ENCODE assay signal across 24 mouse cellular contexts in genomic region chr16:92960740-92961139, GRCm38 (mm10).
DNase-seq lines count a peak whose midpoint lies in the region; ATAC-seq and TF ChIP-seq lines count a peak whose summit lies in the region.
"Had no signal": no experiment of that assay in that cellular context is flagged by ENCODE, and none has a peak within 500 bp of the region (broad histone marks: within the 10 kb centered on the region; RNA-seq: fewer than 3 reads in every experiment).

No protein-coding gene starts in this region.

- peaks cover 1% of the 10 kb centered on the region for H3K4me1 ChIP-seq in limb, embryonic 14.5 days (ENCODE audit: control insufficient read depth, insufficient read depth, low read length)
- peaks cover 8% of the 10 kb centered on the region for H3K4me1 ChIP-seq in limb, embryonic 10.5 days
- H3K4me1 ChIP-seq: forebrain, embryonic 10.5 days had no signal

- no peak overlapping the region for H3K4me3 ChIP-seq in gastrocnemius, adult 2 months
- H3K4me3 ChIP-seq in limb, embryonic 14.5 days (replicated peaks; ENCODE audit: low read length) = no peak overlapping the region
- no peak overlapping the region for H3K4me3 ChIP-seq in limb, embryonic 10.5 days
- H3K4me3 ChIP-seq: embryonic facial prominence, embryonic 13.5 days; forebrain, embryonic 10.5 days; forebrain, embryonic 13.5 days; heart, embryonic 12.5 days; heart, embryonic 15.5 days had no signal

- ATAC-seq in limb, embryonic 14.5 days (ENCODE audit: low FRiP score, low read depth) = 0 out of 2 replicates have a peak, but pooled peaks have one; percentile 34
- ATAC-seq: CD4-positive, CD25-positive, alpha-beta regulatory T cell, adult 4 months; forebrain, embryonic 13.5 days; forebrain, embryonic 16.5 days; hindbrain, postnatal 0 days; inflammation-experienced regulatory T-cells, adult 6 months had no signal

- DNase-seq in gastrocnemius, adult 2 months = peak; percentile 60
- DNase-seq in gastrocnemius, adult 8-10 months (ENCODE audit: low spot score in 2 of 2) = no peak
- DNase-seq in limb, embryonic 14.5 days (ENCODE audit: low spot score) = no peak
- DNase-seq in limb, embryonic 10.5 days (ENCODE audit: low spot score) = no peak
- DNase-seq in skeletal muscle tissue, adult 2 months (ENCODE audit: low read depth, low spot score) = peak; percentile 42
- DNase-seq in urinary bladder, adult 2 months (ENCODE audit: low spot score) = no peak
- DNase-seq: adrenal gland, postnatal 14 days; cerebellum, adult 11 months; cerebellum, adult 2 months; cerebellum, adult 9-11 months; cerebellum, postnatal 25 days; gastrocnemius, postnatal 14 days; heart, postnatal 10 days; heart, postnatal 4 days had no signal

- no peak for TF ChIP-seq POLR2A in limb, embryonic 14.5 days (IDR thresholded peaks at IDR 0.05; ENCODE audit: borderline replicate concordance, extremely low read depth, insufficient read depth, insufficient read length)

- no peak overlapping the region for H3K4me2 ChIP-seq in limb, embryonic 14.5 days (replicated peaks; ENCODE audit: low read depth, low read length, severe bottlenecking)
- H3K4me2 ChIP-seq: embryonic facial prominence, embryonic 13.5 days; forebrain, embryonic 13.5 days; heart, embryonic 12.5 days; heart, embryonic 15.5 days; hindbrain, embryonic 14.5 days had no signal

- H3K9me3 ChIP-seq in limb, embryonic 14.5 days (ENCODE audit: control insufficient read depth, low read length) = no peaks in the 10 kb centered on the region
- no peaks in the 10 kb centered on the region for H3K9me3 ChIP-seq in limb, embryonic 10.5 days (replicated peaks)
- H3K9me3 ChIP-seq: embryonic facial prominence, embryonic 13.5 days; forebrain, embryonic 10.5 days; forebrain, embryonic 13.5 days; heart, embryonic 12.5 days; heart, embryonic 15.5 days had no signal

- no peaks in the 10 kb centered on the region for H3K27me3 ChIP-seq in limb, embryonic 14.5 days (ENCODE audit: control insufficient read depth, insufficient read depth, low read length)
- peaks cover 11% of the 10 kb centered on the region for H3K27me3 ChIP-seq in limb, embryonic 10.5 days (ENCODE audit: low read depth, poor library complexity, severe bottlenecking)
- H3K27me3 ChIP-seq: embryonic facial prominence, embryonic 13.5 days; forebrain, embryonic 13.5 days had no signal

- intact Hi-C loops in gastrocnemius, adult 2 months (cut with DNase I) = no loop called here

- WGBS in limb, embryonic 14.5 days = 65% methylated on average over 7 of the region's 7 CpGs
- WGBS in limb, embryonic 10.5 days = 85% methylated on average over 7 of the region's 7 CpGs

- H3K27ac ChIP-seq in gastrocnemius, adult 2 months = peak overlapping the region; percentile 58; the same call in 1 of the 2 replicates
- H3K27ac ChIP-seq in limb, embryonic 14.5 days (replicated peaks; ENCODE audit: low read depth, low read length) = no peak overlapping the region
- H3K27ac ChIP-seq in limb, embryonic 10.5 days = no peak overlapping the region
- H3K27ac ChIP-seq: embryonic facial prominence, embryonic 13.5 days; forebrain, embryonic 10.5 days; forebrain, embryonic 13.5 days; heart, embryonic 15.5 days; hindbrain, embryonic 14.5 days; hindbrain, postnatal 0 days had no signal

- no peak overlapping the region for H3K9ac ChIP-seq in limb, embryonic 14.5 days (ENCODE audit: low read depth, low read length, severe bottlenecking)
- H3K9ac ChIP-seq: embryonic facial prominence, embryonic 13.5 days; forebrain, embryonic 13.5 days; heart, embryonic 12.5 days; heart, embryonic 15.5 days; hindbrain, embryonic 14.5 days had no signal

- no peak for TF ChIP-seq CTCF in gastrocnemius, adult 2 months (IDR thresholded peaks at IDR 0.05)

- no peaks in the 10 kb centered on the region for H3K36me3 ChIP-seq in limb, embryonic 14.5 days (ENCODE audit: control insufficient read depth, insufficient read depth, low read length)
- H3K36me3 ChIP-seq in limb, embryonic 10.5 days = no peaks in the 10 kb centered on the region
- H3K36me3 ChIP-seq: embryonic facial prominence, embryonic 13.5 days; forebrain, embryonic 10.5 days; heart, embryonic 12.5 days; heart, embryonic 15.5 days had no signal

Comparison
In these comparisons a context has a peak if more than half of its experiments do, and no peak if none do; other contexts are left out.
1. DNase-seq: peak in gastrocnemius, adult 2 months (single experiment) and skeletal muscle tissue, adult 2 months (single experiment); none in gastrocnemius, adult 8-10 months (0 of 2), limb, embryonic 14.5 days (single experiment), limb, embryonic 10.5 days (single experiment) and urinary bladder, adult 2 months (single experiment).